Mouse (Mus musculus) olfactory bulb, adult 2 months (tissue): ENCODE results near the gene Trpc7.

Experiments
- CTCF ChIP-seq: fragments of 200-500 bp; IDR thresholded peaks from 2 replicates; pipeline ENCODE4 v1.5.1; 2012; ENCODE audit warnings: low read depth, mild to moderate bottlenecking, low read length, moderate library complexity; ENCODE audit not compliant: insufficient read depth
- POLR2A ChIP-seq: fragments of 200-500 bp; IDR thresholded peaks from 2 replicates; pipeline ENCODE4 v1.6.1; 2012; ENCODE audit warnings: mild to moderate bottlenecking, low read depth, low read length, moderate library complexity; ENCODE audit not compliant: insufficient read depth

DNA sequence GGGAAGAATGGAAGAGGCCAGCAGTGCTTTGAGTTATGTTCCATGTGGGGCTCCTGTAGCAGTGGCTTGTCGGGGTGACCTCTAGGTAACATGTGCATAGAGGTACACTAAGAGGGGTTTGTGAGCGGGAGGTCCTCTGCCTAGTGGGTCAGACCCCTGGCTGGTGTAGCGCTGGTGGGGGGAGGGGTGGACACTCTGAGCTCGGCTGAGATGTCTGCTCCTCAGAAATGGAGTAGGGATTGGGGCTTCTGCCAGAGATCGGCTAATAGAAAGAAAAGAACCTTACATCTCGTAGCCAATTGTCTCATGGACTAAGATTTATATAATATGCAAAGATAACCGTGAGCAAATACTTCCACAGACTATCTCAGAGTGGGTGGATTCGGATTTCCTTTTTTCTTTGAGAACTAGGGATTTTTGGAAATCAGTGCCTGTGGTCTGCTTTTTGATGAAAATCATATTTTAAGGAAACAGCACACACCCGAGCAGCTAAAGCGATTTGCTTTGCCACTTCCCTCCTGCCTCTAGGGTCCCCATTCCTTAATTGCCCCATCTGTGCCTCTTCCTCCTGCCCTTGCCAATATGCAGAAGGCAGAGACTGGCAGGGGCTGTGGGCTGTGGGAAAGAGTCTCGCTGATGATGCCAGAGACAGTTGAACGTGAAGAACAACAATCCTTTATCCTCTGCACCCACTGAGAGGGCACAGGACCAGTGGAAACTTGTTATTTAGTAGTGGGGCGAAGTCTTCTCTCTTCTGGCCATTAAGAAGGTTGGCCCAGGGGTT, 133.2 kb downstream of the Trpc7 start:
- TF ChIP-seq POLR2A (no peak), CTCF (no peak)
